Mouse (Mus musculus): Measurements from ENCODE around the gene Rcor2. TPM values are rescaled to one million over a fixed set of nuclear protein-coding genes. Genes with fewer than 3 reads are reported as not detected.

Rcor2 gene
- polyA plus RNA-seq, 1 experiment from 2014 or later, result 1.3 TPM

GRCm38 (mm10) chr19:7261964-7262363 lies 5.2 kb upstream of the Rcor2 start:
- no peak for ATAC-seq
- 91% methylated on average over 3 of the region's 3 CpGs for WGBS
- DNase-seq (ENCODE audit: low spot score), result no peak

GRCm38 (mm10) chr19:7262592-7262991 lies 4.5 kb upstream of the Rcor2 start:
- TF ChIP-seq CTCF (IDR thresholded peaks at IDR 0.05) (no peak), EP300 (IDR thresholded peaks at IDR 0.05) (no peak)
- WGBS, result 93% methylated on average over 1 of the region's 1 CpGs
- H3K4me3 ChIP-seq (ENCODE audit: low read depth, low read length), result no peak overlapping the region
- no peaks in the 10 kb centered on the region for H3K36me3 ChIP-seq (ENCODE audit: insufficient read depth, low read length)
- DNase-seq (ENCODE audit: low spot score) (no peak), ATAC-seq (no peak)
- no peaks in the 10 kb centered on the region for H3K27me3 ChIP-seq (replicated peaks; ENCODE audit: insufficient read depth, low read length)
- no peak overlapping the region for H3K27ac ChIP-seq (ENCODE audit: low read length)
- H3K9ac ChIP-seq (replicated peaks; ENCODE audit: low read depth), result no peak overlapping the region
- no peak overlapping the region for H3K4me2 ChIP-seq (replicated peaks; ENCODE audit: low read depth, low read length)
- no peaks in the 10 kb centered on the region for H3K9me3 ChIP-seq (ENCODE audit: low read length)
- peaks cover 4% of the 10 kb centered on the region for H3K4me1 ChIP-seq (ENCODE audit: insufficient read depth, low read depth, low read length)

More at GRCm38 (mm10) chr19:7261964-7262363, 5.2 kb upstream of the Rcor2 start:
- H3K9me3 ChIP-seq (ENCODE audit: low read length), result no peaks in the 10 kb centered on the region
- no peaks in the 10 kb centered on the region for H3K27me3 ChIP-seq (replicated peaks; ENCODE audit: insufficient read depth, low read length)
- no peak overlapping the region for H3K4me3 ChIP-seq (ENCODE audit: low read depth, low read length)
- H3K4me2 ChIP-seq (replicated peaks; ENCODE audit: low read depth, low read length), result no peak overlapping the region
- no peak overlapping the region for H3K27ac ChIP-seq (ENCODE audit: low read length)
- no peak overlapping the region for H3K9ac ChIP-seq (replicated peaks; ENCODE audit: low read depth)
- no peaks in the 10 kb centered on the region; the same call in 1 of the 2 replicates for H3K4me1 ChIP-seq (ENCODE audit: insufficient read depth, low read depth, low read length)
- H3K36me3 ChIP-seq (ENCODE audit: insufficient read depth, low read length), result no peaks in the 10 kb centered on the region
- TF ChIP-seq EP300 (IDR thresholded peaks at IDR 0.05), result no peak
- no peak for TF ChIP-seq CTCF (IDR thresholded peaks at IDR 0.05)

DNA sequence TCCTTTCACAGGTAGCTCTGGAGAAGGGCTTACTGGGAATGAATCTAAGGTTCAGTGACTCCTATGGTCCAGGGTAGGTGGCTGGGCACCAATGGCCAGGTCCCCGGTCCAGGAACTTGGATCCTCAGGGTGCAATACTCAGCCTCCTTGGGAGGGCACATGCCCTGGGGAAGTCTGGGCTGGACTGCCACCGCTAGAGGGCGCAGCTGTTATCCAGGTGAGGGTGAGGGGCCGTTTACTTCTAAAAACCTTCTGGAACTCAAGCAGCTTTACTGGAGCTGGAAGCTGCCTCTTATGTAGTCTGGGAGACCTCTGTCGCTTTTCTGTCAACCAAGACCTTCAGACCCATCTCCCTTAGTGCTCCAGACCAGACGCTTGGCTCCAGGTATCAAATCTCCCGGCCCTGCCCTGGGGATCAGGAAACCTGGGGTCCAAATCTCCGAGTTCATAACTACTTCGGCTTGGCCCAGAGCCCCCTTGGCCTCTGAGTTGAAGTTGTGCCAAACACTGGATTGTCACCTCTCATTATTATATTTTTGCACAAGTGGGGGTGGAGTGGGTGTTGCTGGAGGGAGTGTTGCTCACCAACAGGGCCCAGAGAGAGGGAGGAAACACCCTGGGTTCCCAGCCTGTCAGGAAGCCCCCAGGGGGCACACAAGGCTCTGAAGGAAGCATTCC lies 2.9 kb upstream of the Rcor2 start:
- H3K27me3 ChIP-seq (replicated peaks; ENCODE audit: insufficient read depth, low read length), result no peaks in the 10 kb centered on the region
- H3K9me3 ChIP-seq (ENCODE audit: low read length), result no peaks in the 10 kb centered on the region
- H3K36me3 ChIP-seq (ENCODE audit: insufficient read depth, low read length), result no peaks in the 10 kb centered on the region
- H3K4me2 ChIP-seq (replicated peaks; ENCODE audit: low read depth, low read length), result no peak overlapping the region
- no peak overlapping the region for H3K27ac ChIP-seq (ENCODE audit: low read length)
- TF ChIP-seq EP300 (IDR thresholded peaks at IDR 0.05), result no peak
- TF ChIP-seq CTCF (IDR thresholded peaks at IDR 0.05), result peak; percentile 91
- H3K4me1 ChIP-seq (ENCODE audit: insufficient read depth, low read depth, low read length), result peaks cover 16% of the 10 kb centered on the region
- no peak; the same call in 1 of the 2 replicates for ATAC-seq
- WGBS, result 13% methylated on average over 9 of the region's 9 CpGs
- H3K4me3 ChIP-seq (ENCODE audit: low read depth, low read length), result no peak overlapping the region
- DNase-seq (ENCODE audit: low spot score), result peak; percentile 76
- H3K9ac ChIP-seq (replicated peaks; ENCODE audit: low read depth), result no peak overlapping the region

GRCm38 (mm10) chr19:7264766-7265331 lies 2.3 kb upstream of the Rcor2 start:
- H3K4me1 ChIP-seq (ENCODE audit: insufficient read depth, low read depth, low read length), result peaks cover 22% of the 10 kb centered on the region
- H3K4me2 ChIP-seq (replicated peaks; ENCODE audit: low read depth, low read length), result no peak overlapping the region
- WGBS, result 31% methylated on average over 6 of the region's 6 CpGs
- no peaks in the 10 kb centered on the region for H3K9me3 ChIP-seq (ENCODE audit: low read length)
- H3K27me3 ChIP-seq (replicated peaks; ENCODE audit: insufficient read depth, low read length), result no peaks in the 10 kb centered on the region
- DNase-seq (ENCODE audit: low spot score), result peak; percentile 8
- no peak overlapping the region for H3K27ac ChIP-seq (ENCODE audit: low read length)
- ATAC-seq, result no peak
- no peak for TF ChIP-seq EP300 (IDR thresholded peaks at IDR 0.05)
- no peak for TF ChIP-seq CTCF (IDR thresholded peaks at IDR 0.05)
- no peak overlapping the region for H3K4me3 ChIP-seq (ENCODE audit: low read depth, low read length)
- no peak overlapping the region for H3K9ac ChIP-seq (replicated peaks; ENCODE audit: low read depth)
- H3K36me3 ChIP-seq (ENCODE audit: insufficient read depth, low read length), result no peaks in the 10 kb centered on the region

DNA sequence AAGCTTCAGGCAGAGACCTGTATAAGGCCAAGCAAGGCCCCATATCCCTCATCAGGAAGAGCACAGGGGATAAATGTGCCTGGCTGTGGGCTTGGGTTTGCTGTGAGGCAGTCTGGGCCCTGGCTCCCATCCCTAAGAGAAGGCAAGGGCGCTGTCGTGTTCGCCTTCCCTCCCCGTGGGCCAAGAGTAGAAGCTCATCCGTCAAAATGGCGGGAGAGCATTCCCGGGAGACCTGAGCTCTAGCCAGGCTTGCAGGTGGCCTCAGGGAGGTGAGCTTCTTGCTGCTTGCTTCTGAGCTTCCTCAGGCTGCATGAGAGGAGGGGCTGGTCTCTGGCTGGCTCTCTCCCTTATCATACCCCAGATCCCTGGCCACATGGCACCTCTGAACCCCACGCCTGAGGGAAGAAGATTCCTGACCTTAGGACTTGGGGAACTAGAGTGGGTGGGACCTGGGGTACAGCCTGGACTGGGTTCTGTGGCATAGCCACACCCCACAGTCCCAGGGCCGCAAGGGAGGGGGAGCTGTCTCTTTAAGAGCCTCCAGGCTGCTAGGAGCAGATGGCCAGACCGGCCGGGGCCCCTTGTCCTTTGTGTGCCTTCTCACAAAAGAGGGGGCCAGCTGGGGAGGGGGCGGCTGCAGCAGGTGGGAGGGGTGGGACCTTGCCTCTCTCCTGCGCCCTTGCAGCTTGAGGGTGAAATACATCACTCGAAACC lies 1.5 kb upstream of the Rcor2 start:
- H3K4me3 ChIP-seq (ENCODE audit: low read depth, low read length), result no peak overlapping the region
- no peak overlapping the region for H3K27ac ChIP-seq (ENCODE audit: low read length)
- H3K36me3 ChIP-seq (ENCODE audit: insufficient read depth, low read length), result no peaks in the 10 kb centered on the region
- WGBS, result 38% methylated on average over 13 of the region's 14 CpGs
- TF ChIP-seq EP300 (IDR thresholded peaks at IDR 0.05), result no peak
- TF ChIP-seq CTCF (IDR thresholded peaks at IDR 0.05), result no peak
- H3K4me2 ChIP-seq (replicated peaks; ENCODE audit: low read depth, low read length), result no peak overlapping the region
- no peaks in the 10 kb centered on the region for H3K27me3 ChIP-seq (replicated peaks; ENCODE audit: insufficient read depth, low read length)
- no peaks in the 10 kb centered on the region for H3K9me3 ChIP-seq (ENCODE audit: low read length)
- DNase-seq (ENCODE audit: low spot score) (peak; percentile 4), ATAC-seq (no peak)
- no peak overlapping the region for H3K9ac ChIP-seq (replicated peaks; ENCODE audit: low read depth)
- peaks cover 22% of the 10 kb centered on the region for H3K4me1 ChIP-seq (ENCODE audit: insufficient read depth, low read depth, low read length)

DNA sequence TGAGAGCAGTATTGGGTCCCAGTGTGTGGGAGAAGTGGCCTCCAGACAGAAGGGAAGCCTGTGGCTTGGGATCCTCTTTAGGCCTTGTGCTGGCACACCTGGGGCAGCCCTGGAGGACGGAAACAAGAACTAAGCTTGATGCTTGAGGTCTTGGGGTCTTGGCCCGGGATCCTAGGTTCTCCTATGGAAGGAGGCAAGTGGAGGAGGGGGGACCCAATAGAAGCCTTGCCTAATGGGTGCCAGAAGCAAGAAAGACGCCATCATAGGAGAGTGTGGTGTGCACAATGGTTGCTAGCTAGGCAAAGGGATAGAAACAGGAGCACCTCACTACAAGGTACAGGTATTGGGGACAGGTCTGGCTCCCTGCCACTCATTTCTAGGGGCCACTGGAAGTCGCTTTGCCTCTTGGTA lies 699 bp upstream of the Rcor2 start:
- no peaks in the 10 kb centered on the region for H3K9me3 ChIP-seq (ENCODE audit: low read length)
- no peak overlapping the region; the same call in 1 of the 2 replicates for H3K27ac ChIP-seq (ENCODE audit: low read length)
- H3K9ac ChIP-seq (replicated peaks; ENCODE audit: low read depth), result no peak overlapping the region
- H3K36me3 ChIP-seq (ENCODE audit: insufficient read depth, low read length), result no peaks in the 10 kb centered on the region
- no peak overlapping the region for H3K4me2 ChIP-seq (replicated peaks; ENCODE audit: low read depth, low read length)
- no peaks in the 10 kb centered on the region for H3K27me3 ChIP-seq (replicated peaks; ENCODE audit: insufficient read depth, low read length)
- DNase-seq (ENCODE audit: low spot score) (no peak), ATAC-seq (no peak)
- H3K4me1 ChIP-seq (ENCODE audit: insufficient read depth, low read depth, low read length), result peaks cover 22% of the 10 kb centered on the region
- no peak overlapping the region for H3K4me3 ChIP-seq (ENCODE audit: low read depth, low read length)
- 63% methylated on average over 4 of the region's 4 CpGs for WGBS
- TF ChIP-seq EP300 (IDR thresholded peaks at IDR 0.05) (no peak), CTCF (IDR thresholded peaks at IDR 0.05) (no peak)

Data from lung, postnatal 0 days (tissue).